Mouse (Mus musculus) kidney, adult 2 months (tissue): ENCODE data around the gene Hist3h2ba. TPM values are rescaled to one million over a fixed set of nuclear protein-coding genes. Genes with fewer than 3 reads are reported as not detected.
A peak's percentile ranks its signal among the peaks of the same experiment; 100 is the strongest.

Source experiments
- DNase-seq: peaks from one replicate; pipeline ENCODE4 v3.0.0; 2021
- H3K27ac ChIP-seq: fragments of 200-500 bp; 2 replicates; pipeline ENCODE4 v1.5.1; 2012; ENCODE audit warnings: low read depth, low read length, control low read depth, inconsistent platforms; ENCODE audit not compliant: insufficient read depth
- H3K27me3 ChIP-seq: fragments of 200-500 bp; replicated peaks from 2 replicates; pipeline ENCODE4 v1.6.1; 2012; ENCODE audit warnings: mild to moderate bottlenecking, moderate library complexity, low read length, inconsistent platforms; ENCODE audit not compliant: control insufficient read depth, insufficient read depth
- H3K36me3 ChIP-seq: fragments of 200-500 bp; 2 replicates; pipeline ENCODE4 v1.6.1; 2012; ENCODE audit warnings: mild to moderate bottlenecking, moderate library complexity, low read length, inconsistent platforms; ENCODE audit not compliant: control insufficient read depth, insufficient read depth
- H3K4me1 ChIP-seq: fragments of 200-500 bp; 2 replicates; pipeline ENCODE4 v1.6.1; 2011; ENCODE audit warnings: low read length; ENCODE audit not compliant: control insufficient read depth, insufficient read depth
- H3K4me3 ChIP-seq: fragments of 200-500 bp; 2 replicates; pipeline ENCODE4 v1.5.1; 2011; ENCODE audit warnings: mild to moderate bottlenecking, low read depth, low read length, control low read depth; ENCODE audit not compliant: insufficient read depth
- CTCF ChIP-seq: fragments of 200-500 bp; conservative IDR thresholded peaks from 2 replicates; pipeline ENCODE4 v1.5.1; 2011; ENCODE audit warnings: low read depth, mild to moderate bottlenecking, control low read depth, low read length, moderate library complexity, mixed read lengths; ENCODE audit not compliant: insufficient read depth, insufficient read length
- POLR2A ChIP-seq: fragments of 200-500 bp; IDR thresholded peaks from one replicate; pipeline ENCODE4 v1.6.1; 2011; ENCODE audit warnings: low read depth, low read length, control low read depth
- WGBS: fragments of 180-500 bp; shearing (Covaris S2); methylation state at CpG from one replicate; pipeline ENCODE4 v1.1.7; 2018; 5-methylcytosine and 5-hydroxymethylcytosine counted together
- polyA plus RNA-seq: library from polyadenylated mRNA; depleted of rRNA; stranded (reverse); fragments of >200 nt; gene quantifications from 2 replicates; pipeline ENCODE4 v1.2.3, GENCODE M21; 2012; rRNA removed

The Hist3h2ba gene
- polyA plus RNA-seq: 3.0 and 5.3 TPM in 2 replicates

DNA sequence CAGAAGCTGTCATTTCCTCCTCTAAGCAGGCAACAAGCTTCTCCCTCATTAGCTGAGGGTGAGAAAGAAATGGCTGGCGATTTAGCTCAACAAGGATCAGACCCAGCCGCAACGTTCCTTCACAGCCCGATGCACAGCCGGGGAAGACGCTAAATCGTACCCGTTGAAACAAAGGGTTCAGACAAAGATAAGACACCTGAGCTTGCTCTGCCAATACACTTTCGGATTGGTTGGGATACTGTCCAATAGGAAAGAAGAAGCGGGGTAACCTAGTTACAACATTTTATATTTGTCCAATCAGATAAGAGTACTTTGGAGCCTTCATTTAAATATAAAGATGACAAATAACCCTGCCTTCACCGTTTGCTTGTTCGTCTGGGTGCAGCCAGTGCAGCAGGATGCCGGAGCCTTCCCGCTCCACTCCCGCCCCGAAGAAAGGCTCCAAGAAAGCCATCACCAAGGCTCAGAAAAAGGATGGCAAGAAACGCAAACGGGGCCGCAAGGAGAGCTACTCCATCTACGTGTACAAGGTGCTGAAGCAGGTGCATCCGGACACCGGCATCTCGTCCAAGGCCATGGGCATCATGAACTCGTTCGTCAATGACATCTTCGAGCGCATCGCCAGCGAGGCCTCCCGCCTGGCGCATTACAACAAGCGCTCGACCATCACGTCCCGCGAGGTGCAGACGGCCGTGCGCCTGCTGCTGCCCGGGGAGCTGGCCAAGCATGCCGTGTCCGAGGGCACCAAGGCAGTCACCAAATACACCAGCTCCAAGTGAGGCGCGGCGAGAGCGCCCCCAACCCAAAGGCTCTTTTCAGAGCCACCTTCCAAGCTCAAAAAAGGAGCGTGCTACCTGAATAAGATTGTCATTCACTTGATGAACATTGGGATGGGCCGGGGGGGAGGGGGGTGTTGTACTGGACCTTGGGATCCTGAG is at the start of gene Hist3h2ba:
TSS of gene Hist3h2ba (plus strand) at position 379 of the 938 bp plus-strand sequence.
- DNase-seq: peak; percentile 84
- TF ChIP-seq POLR2A (peak; percentile 15), CTCF (no peak)
- WGBS: under 1% methylated on average over 48 of the region's 48 CpGs
- no peaks in the 10 kb centered on the region for H3K36me3 ChIP-seq
- H3K27me3 ChIP-seq: no peaks in the 10 kb centered on the region; the same call in 1 of the 2 replicates
- no peak within 1 kb of the TSS for H3K27ac ChIP-seq
- peak within 1 kb of the TSS; percentile 63 for H3K4me3 ChIP-seq
- peaks cover 8% of the 10 kb centered on the region; the same call in 1 of the 2 replicates for H3K4me1 ChIP-seq

DNA sequence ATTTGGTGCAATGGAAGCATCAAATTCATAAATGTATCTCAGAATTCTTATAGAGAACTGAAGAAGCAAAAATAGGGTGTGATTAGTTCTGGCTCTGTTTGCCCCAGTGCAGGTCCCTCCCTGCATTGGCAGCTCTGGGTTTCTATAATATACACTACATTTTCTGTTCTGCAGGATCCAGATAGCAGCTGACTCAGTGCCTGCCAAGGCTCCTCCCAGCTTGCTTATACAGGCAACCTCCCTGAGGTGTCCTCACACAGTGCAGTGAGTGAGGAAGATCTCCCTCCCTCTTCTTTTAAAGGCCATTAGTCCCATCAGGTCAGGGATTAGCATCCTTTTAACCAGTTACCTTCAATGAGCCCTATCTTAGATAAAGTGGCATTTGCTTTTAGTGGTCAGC is 47.6 kb upstream of the Hist3h2ba start:
- Histone ChIP-seq H3K27me3 (no peaks in the 10 kb centered on the region), H3K27ac (no peak overlapping the region), H3K4me3 (no peak overlapping the region), H3K36me3 (peaks cover 2% of the 10 kb centered on the region; the same call in 1 of the 2 replicates), H3K4me1 (peaks cover 3% of the 10 kb centered on the region; the same call in 1 of the 2 replicates)
- TF ChIP-seq CTCF (no peak), POLR2A (no peak)
- no peak for DNase-seq

DNA sequence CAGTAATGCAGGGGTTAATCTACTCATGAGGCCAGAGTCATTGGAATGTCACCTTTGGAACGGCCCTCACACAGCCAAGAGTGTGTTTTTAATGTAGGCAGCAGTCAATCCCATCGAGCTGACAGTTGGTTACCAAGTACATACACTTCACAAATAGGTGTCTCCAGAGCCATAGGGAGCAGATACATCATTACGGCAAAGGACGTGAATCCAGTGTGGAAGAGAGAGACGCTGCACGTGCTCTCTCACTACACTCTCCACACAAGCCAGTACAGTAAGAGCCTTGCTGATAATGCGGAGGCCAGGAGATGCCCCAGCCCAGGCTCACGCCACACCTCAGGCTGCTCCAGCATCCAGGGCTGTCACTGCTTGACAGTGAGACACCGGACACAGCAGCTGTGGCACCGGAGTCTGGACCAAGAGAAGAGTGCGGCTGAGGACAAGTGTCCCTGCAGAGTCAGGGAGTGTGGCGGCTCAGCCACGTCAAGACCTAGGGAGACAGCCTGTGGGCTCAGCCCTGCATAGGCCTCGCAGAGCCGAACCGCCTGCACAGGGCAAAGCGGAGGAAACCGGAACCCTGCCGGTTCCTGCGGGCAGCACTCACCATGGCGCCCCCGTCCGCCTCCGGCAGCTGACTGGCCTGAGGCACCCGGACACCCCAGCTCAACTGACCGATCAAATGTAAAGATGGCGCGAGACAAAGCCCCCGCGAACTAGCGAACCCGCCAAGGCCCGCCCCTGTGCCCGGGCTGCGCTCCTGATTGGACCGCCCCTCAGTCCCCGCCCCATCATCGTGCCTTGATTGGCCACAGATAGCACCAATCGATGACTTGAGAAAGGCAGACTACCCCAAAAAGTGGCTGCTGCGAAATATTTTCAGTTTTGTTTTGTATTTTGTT is 45.0 kb upstream of the Hist3h2ba start, which contains the start of gene Zfp39:
TSS of gene Zfp39 (minus strand) at position 715 of the 899 bp plus-strand sequence.
- TF ChIP-seq CTCF (no peak), POLR2A (no peak)
- Histone ChIP-seq H3K4me3 (peak within 1 kb of the TSS; percentile 81), H3K27ac (peak within 1 kb of the TSS; percentile 74), H3K27me3 (no peaks in the 10 kb centered on the region), H3K36me3 (no peaks in the 10 kb centered on the region), H3K4me1 (peaks cover 3% of the 10 kb centered on the region; the same call in 1 of the 2 replicates)
- peak; percentile 98 for DNase-seq
- under 1% methylated on average over 40 of the region's 40 CpGs for WGBS

DNA sequence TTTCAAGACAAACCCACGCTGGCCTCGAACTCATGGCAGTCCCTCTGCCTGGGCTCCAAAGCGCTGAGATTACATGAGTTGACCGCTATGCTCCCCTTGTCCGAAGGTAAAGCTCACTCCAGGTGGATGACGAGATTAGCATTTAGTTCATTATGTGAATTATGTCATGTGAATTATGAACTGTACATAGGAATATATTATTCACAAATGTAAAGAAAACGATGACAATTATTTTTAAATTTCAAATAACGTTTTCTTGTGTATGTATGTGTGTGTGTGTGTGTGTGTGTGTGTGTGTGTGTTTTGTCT is 44.4 kb upstream of the Hist3h2ba start:
- no peaks in the 10 kb centered on the region for H3K27me3 ChIP-seq
- no peaks in the 10 kb centered on the region for H3K36me3 ChIP-seq
- peak overlapping the region; percentile 81 for H3K4me3 ChIP-seq
- peak overlapping the region; percentile 68; the same call in 1 of the 2 replicates for H3K27ac ChIP-seq
- WGBS: 1% methylated on average over 8 of the region's 8 CpGs
- no peak for TF ChIP-seq POLR2A
- DNase-seq: no peak
- H3K4me1 ChIP-seq: peaks cover 3% of the 10 kb centered on the region; the same call in 1 of the 2 replicates

DNA sequence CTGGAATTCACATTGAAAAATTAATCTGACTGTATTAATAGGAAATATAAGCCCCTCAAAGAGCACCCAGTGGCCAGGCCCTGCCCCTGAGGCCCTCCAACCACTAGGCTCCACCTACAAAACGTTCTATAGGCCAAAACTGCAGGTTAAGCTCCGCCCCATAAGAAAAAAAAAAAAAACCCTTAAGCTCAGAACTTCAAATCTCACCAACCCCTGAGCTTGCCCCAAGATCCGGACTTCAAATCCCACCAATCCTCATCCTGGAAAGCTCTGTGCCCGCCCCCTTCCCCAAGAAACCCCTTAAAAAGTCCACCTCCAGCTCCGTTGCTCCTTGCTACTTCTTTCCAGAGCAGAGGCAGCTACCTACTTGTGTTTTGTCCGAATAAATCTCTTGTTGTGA is 43.9 kb upstream of the Hist3h2ba start:
- DNase-seq: peak; percentile 33
- 63% methylated on average over 6 of the region's 6 CpGs for WGBS
- no peak overlapping the region for H3K4me3 ChIP-seq

DNA sequence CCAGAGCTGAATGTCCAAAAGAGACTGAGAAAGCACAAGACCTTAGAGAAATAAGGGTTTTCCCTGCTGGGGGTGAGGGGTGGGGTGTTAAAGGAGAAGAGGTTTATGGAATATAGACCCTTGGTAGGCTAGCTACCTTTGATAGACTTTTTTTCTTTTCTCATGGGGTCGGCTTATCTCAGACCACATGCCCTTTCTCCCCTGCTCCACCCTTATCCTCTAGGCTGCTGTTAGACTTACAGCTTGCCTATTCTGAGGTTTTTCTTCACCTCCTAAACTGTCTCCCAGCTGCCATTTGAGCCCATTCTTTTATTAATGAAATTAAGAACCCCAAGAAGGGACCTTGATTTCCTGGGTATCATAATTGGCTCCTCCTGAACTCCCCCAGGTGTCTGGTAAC is 34.9 kb upstream of the Hist3h2ba start:
- Histone ChIP-seq H3K4me3 (no peak overlapping the region), H3K27me3 (no peaks in the 10 kb centered on the region), H3K27ac (no peak overlapping the region), H3K36me3 (no peaks in the 10 kb centered on the region), H3K4me1 (peaks cover 5% of the 10 kb centered on the region; the same call in 1 of the 2 replicates)
- no peak for TF ChIP-seq CTCF
- TF ChIP-seq POLR2A: no peak
- WGBS: 94% methylated on average over 1 of the region's 1 CpGs
- DNase-seq: no peak

More for the DNA sequence above, 43.9 kb upstream of the Hist3h2ba start:
- H3K27ac ChIP-seq: no peak overlapping the region
- H3K4me1 ChIP-seq: peaks cover 3% of the 10 kb centered on the region; the same call in 1 of the 2 replicates
- TF ChIP-seq POLR2A (no peak), CTCF (no peak)
- no peaks in the 10 kb centered on the region for H3K27me3 ChIP-seq
- no peaks in the 10 kb centered on the region for H3K36me3 ChIP-seq
